Mouse (Mus musculus) gastrocnemius, adult 2 months (tissue): ENCODE measurements around the gene Lrrc15. TPM values are rescaled to one million over a fixed set of nuclear protein-coding genes. Genes with fewer than 3 reads are reported as not detected.

ENCODE experiments used
- DNase-seq: peaks from one replicate; pipeline ENCODE4 v3.0.0; 2022
- H3K27ac ChIP-seq: fragments of 200-600 bp; 2 replicates; pipeline ENCODE4 v1.8.1; 2022; ENCODE audit warnings: mild to moderate bottlenecking
- H3K4me3 ChIP-seq: fragments of 200-600 bp; 2 replicates; pipeline ENCODE4 v1.8.1; 2022; ENCODE audit warnings: mild to moderate bottlenecking, moderate library complexity
- CTCF ChIP-seq: fragments of 200-600 bp; IDR thresholded peaks from 2 replicates; pipeline ENCODE4 v1.8.1; 2022; ENCODE audit warnings: antibody characterized with exemption, mild to moderate bottlenecking, moderate library complexity
- intact Hi-C: fragments of 180-260 bp; cut with DNase I; formaldehyde crosslinking; loops from one replicate; pipeline ENCODE4 v1.15.1; 2025
- total RNA-seq, 2 experiments: library from RNA; stranded (reverse); gene quantifications; 2 replicates each; pipeline ENCODE4 v1.2.3; 2021

Gene Lrrc15
- total RNA-seq, 2 experiments from 2014 or later = 0.08 to 0.14 TPM

- Histone ChIP-seq H3K27ac (no peak overlapping the region), H3K4me3 (no peak overlapping the region)
- DNase-seq = no peak
- intact Hi-C loops = no loop called here
- TF ChIP-seq CTCF = no peak
Observed at GRCm38 (mm10) chr16:30221161-30221782, 61.8 kb downstream of the Lrrc15 start.

Other genes with a start within 250 kb of the Lrrc15 start
- 10 to 100 TPM in 1 of 2 experiments, 1 to 10 TPM in 1; 9.5 to 11.1 TPM for gene Hes1, start 218.9 kb downstream of the Lrrc15 start, total RNA-seq
- gene Cpn2, start 15.8 kb downstream of the Lrrc15 start, total RNA-seq = not detected
- gene Gp5, start 27.5 kb upstream of the Lrrc15 start, total RNA-seq = not detected
- 10 to 100 TPM; 30.4 to 35.2 TPM for gene Atp13a3, start 122.7 kb upstream of the Lrrc15 start, total RNA-seq